Mouse (Mus musculus) heart, postnatal 0 days (tissue): ENCODE measurements around the gene Grk4. TPM values are rescaled to one million over a fixed set of nuclear protein-coding genes. Genes with fewer than 3 reads are reported as not detected.
A peak's percentile ranks its signal among the peaks of the same experiment; 100 is the strongest.

Source experiments
- ATAC-seq: fragments of 200-750 bp; cut with Nextera tagmentation; 2 replicates; pipeline ENCODE4 v1.8.0; 2017; ENCODE audit warnings: low read depth, moderate number of reproducible peaks, moderate library complexity; ENCODE audit not compliant: insufficient read depth
- DNase-seq: peaks from one replicate; pipeline ENCODE4 v3.0.0-alpha.2; 2016; ENCODE audit warnings: low spot score
- H3K27ac ChIP-seq: fragments of 300-500 bp; sonication (generic); 2 replicates; pipeline ENCODE4 v1.5.1; 2014; ENCODE audit warnings: low read depth, mild to moderate bottlenecking
- H3K27me3 ChIP-seq: fragments of 300-500 bp; sonication (generic); 2 replicates; pipeline ENCODE4 v1.6.1; 2014; ENCODE audit warnings: low read length, mixed read lengths; ENCODE audit not compliant: control insufficient read depth, insufficient read depth
- H3K36me3 ChIP-seq: fragments of 300-500 bp; sonication (generic); replicated peaks from 2 replicates; pipeline ENCODE4 v1.6.1; 2014; ENCODE audit warnings: low read length, mixed read lengths; ENCODE audit not compliant: control insufficient read depth, insufficient read depth
- H3K4me1 ChIP-seq: fragments of 300-500 bp; sonication (generic); 2 replicates; pipeline ENCODE4 v1.6.1; 2014; ENCODE audit warnings: antibody characterized with exemption; ENCODE audit not compliant: control insufficient read depth, insufficient read depth
- H3K4me2 ChIP-seq: fragments of 300-500 bp; sonication (generic); 2 replicates; pipeline ENCODE4 v1.6.1; 2014; ENCODE audit warnings: low read depth, mild to moderate bottlenecking, low read length, moderate library complexity
- H3K4me3 ChIP-seq: fragments of 300-500 bp; sonication (generic); 2 replicates; pipeline ENCODE4 v1.5.1; 2014; ENCODE audit warnings: low read depth, low read length
- H3K9ac ChIP-seq: fragments of 300-500 bp; sonication (generic); replicated peaks from 2 replicates; pipeline ENCODE4 v1.6.1; 2014; ENCODE audit warnings: low read depth, low read length, mixed read lengths
- H3K9me3 ChIP-seq: fragments of 300-500 bp; sonication (generic); replicated peaks from 2 replicates; pipeline ENCODE4 v1.6.1; 2016; ENCODE audit warnings: low read length; ENCODE audit not compliant: control insufficient read depth
- CTCF ChIP-seq: IDR thresholded peaks from 2 replicates; pipeline ENCODE4 v1.5.1; 2016; ENCODE audit warnings: antibody characterized with exemption, control low read depth, low read depth
- EP300 ChIP-seq: IDR thresholded peaks from 2 replicates; pipeline ENCODE4 v1.6.1; 2016; ENCODE audit warnings: antibody characterized with exemption, low read depth
- WGBS: fragments of 180-500 bp; shearing (Covaris S2); extraction: QIAGEN DNeasy Blood & Tissue Kit; methylation state at CpG from one replicate; pipeline ENCODE4 v1.1.7; 2014; 5-methylcytosine and 5-hydroxymethylcytosine counted together
- polyA plus RNA-seq: library from polyadenylated mRNA; unstranded; fragments of >200 nt; fragmentation: Nextera tagmentation; extraction: Ambion mirVana; gene quantifications from 2 replicates; pipeline ENCODE4 v1.2.1, GENCODE M21; 2015
- total RNA-seq: library from RNA; depleted of rRNA; stranded (reverse); fragments of >200 nt; gene quantifications from 2 replicates; pipeline ENCODE4 v1.2.3, GENCODE M21; 2014; ENCODE audit warnings: low replicate concordance; rRNA removed

Gene Grk4
- total RNA-seq (2.0 TPM in 1 of 2 replicates, not detected in the other), polyA plus RNA-seq (1.4 and 2.7 TPM in 2 replicates)

- Histone ChIP-seq H3K36me3 (peaks cover 24% of the 10 kb centered on the region), H3K9ac (peak within 1 kb of the TSS; percentile 62), H3K4me1 (peaks cover 9% of the 10 kb centered on the region; the same call in 1 of the 2 replicates), H3K9me3 (no peaks in the 10 kb centered on the region), H3K4me2 (peak within 1 kb of the TSS; percentile 77), H3K27me3 (no peaks in the 10 kb centered on the region), H3K27ac (peak within 1 kb of the TSS; percentile 94), H3K4me3 (peak within 1 kb of the TSS; percentile 74)
- ATAC-seq (peak; percentile 99), DNase-seq (peak; percentile 99)
- under 1% methylated on average over 60 of the region's 60 CpGs for WGBS
- TF ChIP-seq CTCF (peak; percentile 88), EP300 (peak; percentile 85; the same call in 1 of the 2 replicates)
Measured at GRCm38 (mm10) chr5:34659686-34660590, at the start of gene Grk4, which contains the start of gene Nop14. Gene Grk4 (plus strand): TSS chr5:34660379. Gene Nop14 (minus strand): TSS chr5:34660148.

GRCm38 (mm10) chr5:34632996-34633395 lies 27.2 kb upstream of the Grk4 start:
- Histone ChIP-seq H3K9me3 (no peaks in the 10 kb centered on the region), H3K4me1 (no peaks in the 10 kb centered on the region), H3K4me3 (no peak overlapping the region), H3K4me2 (no peak overlapping the region), H3K27me3 (no peaks in the 10 kb centered on the region), H3K9ac (no peak overlapping the region), H3K27ac (no peak overlapping the region), H3K36me3 (peaks cover 64% of the 10 kb centered on the region)
- DNase-seq (no peak), ATAC-seq (no peak)
- TF ChIP-seq EP300: no peak
- TF ChIP-seq CTCF: no peak
- 90% methylated on average over 2 of the region's 2 CpGs for WGBS

DNA sequence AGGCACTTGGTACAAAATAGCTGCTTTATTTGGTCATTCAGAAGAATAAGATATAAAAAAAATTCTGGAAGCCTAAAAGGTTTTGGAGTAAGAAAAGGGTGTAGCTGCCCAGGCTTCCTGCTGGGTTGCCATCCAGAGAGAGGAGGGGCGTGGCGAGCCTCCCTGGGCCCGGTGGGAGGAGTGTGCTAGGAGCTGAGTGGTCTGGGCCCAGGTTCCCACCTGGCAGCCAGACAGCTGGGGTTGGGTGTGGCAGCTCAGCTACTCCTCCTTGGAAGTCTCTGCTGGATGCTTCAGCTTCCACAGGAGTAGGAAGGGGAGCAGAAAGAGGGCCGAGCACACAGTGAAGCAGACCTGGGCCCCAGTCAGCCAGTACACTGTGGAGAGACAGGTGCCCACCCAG lies 26.5 kb upstream of the Grk4 start:
- H3K4me1 ChIP-seq: no peaks in the 10 kb centered on the region
- no peak overlapping the region for H3K9ac ChIP-seq
- no peak for ATAC-seq
- H3K27ac ChIP-seq: no peak overlapping the region
- H3K9me3 ChIP-seq: no peaks in the 10 kb centered on the region
- DNase-seq: no peak
- no peak overlapping the region for H3K4me2 ChIP-seq
- no peak for TF ChIP-seq CTCF
- no peak for TF ChIP-seq EP300
- H3K27me3 ChIP-seq: no peaks in the 10 kb centered on the region
- 67% methylated on average over 4 of the region's 4 CpGs for WGBS
- peaks cover 58% of the 10 kb centered on the region for H3K36me3 ChIP-seq
- H3K4me3 ChIP-seq: no peak overlapping the region

DNA sequence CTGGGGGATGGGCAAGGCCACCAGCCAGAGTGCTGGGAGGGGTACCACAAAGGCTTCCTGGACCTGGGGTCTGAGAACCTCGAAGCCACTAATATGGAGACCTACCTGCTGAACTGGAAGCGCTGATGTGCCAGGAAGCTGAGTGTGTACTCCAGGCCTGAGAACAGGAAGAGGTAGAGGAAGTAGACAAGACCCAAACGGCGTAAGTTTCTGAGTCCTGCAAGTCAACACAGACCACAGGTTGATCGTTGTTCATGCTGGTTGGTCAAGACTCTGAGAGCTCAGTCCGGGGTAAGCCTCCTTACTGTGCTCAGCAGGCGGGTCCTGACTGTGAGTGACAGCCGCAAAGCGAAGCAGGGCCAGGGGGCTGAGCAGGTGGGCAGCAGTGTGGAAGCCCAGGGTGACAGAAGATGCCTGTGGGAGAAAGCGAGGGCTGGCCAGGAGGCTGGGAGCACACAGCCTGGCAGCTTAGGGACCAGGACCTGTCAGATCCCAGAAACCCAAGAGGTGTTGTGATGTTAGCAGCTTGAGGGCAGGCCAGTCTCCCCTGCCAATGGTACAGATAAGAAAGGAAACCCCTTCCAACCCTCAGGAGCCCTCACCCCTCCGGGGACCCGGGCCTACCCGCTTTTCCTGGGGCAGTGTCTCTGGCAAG lies 25.3 kb upstream of the Grk4 start:
- Histone ChIP-seq H3K27ac (no peak overlapping the region), H3K4me1 (no peaks in the 10 kb centered on the region), H3K4me2 (no peak overlapping the region), H3K9me3 (no peaks in the 10 kb centered on the region), H3K27me3 (no peaks in the 10 kb centered on the region), H3K9ac (no peak overlapping the region), H3K4me3 (no peak overlapping the region), H3K36me3 (peaks cover 57% of the 10 kb centered on the region)
- ATAC-seq (no peak), DNase-seq (no peak)
- no peak for TF ChIP-seq EP300
- no peak for TF ChIP-seq CTCF
- WGBS: 84% methylated on average over 13 of the region's 13 CpGs

DNA sequence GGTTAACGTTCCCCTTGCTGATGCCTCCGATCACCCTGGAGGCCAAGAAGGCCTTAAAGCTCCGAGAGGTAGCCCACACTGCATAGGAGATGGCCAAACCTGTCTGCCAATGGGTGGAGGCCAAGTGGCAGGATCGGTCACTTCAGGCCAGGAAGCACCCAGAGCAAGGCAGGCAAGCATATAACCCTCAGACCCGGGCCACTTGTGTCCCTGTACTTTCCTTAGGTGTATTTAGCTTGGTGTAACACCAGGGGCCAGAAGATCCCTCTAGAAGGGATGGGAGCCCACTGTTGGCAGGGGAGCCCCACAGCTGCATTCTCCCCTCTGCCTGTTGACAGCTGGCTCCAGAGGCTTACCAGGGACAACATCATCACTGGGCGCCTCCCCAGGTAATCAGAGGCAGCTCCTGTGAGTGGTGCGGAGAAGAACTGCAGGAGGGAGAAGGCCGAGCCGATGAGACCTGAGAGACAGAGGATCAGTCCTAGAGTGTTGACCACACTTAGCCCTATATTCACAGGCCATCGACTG lies 24.4 kb upstream of the Grk4 start:
- Histone ChIP-seq H3K4me2 (peak overlapping the region; percentile 92), H3K9ac (peak overlapping the region; percentile 66; the same call in 1 of the 2 replicates), H3K4me3 (peak overlapping the region; percentile 71), H3K27ac (peak overlapping the region; percentile 73; the same call in 1 of the 2 replicates), H3K36me3 (peaks cover 57% of the 10 kb centered on the region), H3K9me3 (no peaks in the 10 kb centered on the region), H3K27me3 (no peaks in the 10 kb centered on the region), H3K4me1 (no peaks in the 10 kb centered on the region)
- DNase-seq: no peak
- ATAC-seq: no peak
- no peak for TF ChIP-seq EP300
- WGBS: 47% methylated on average over 10 of the region's 10 CpGs
